Mouse (Mus musculus): ENCODE measurements at regions not wholly inside any gene's neighbourhood (a gene's known extent, or its start where the extent isn't known, plus 50 kb on each side); places are given as distances from the start of the nearest gene placed in this dataset.

DNA sequence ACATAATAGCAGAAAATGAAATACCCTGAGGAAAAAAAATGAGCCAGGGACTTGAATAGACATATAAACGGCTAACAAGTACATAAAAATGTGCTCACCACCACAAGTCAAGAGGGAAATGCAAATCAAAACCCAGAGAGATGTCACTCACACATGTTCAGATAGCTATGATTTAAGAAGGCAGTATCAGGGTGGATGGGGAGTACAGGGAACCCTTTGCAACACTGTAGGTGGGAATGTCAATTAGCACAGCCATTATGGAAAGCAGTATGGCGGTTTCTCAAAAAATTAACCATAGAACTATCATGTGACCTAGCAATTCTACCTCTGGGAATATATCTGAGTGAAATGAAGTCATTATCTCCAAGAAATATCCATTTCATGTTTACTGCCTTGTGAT lies 337.6 kb downstream of the Ttll7 start:
- Histone ChIP-seq H3K9me3 (ENCODE audit: low read length) (peaks cover 80% of the 10 kb centered on the region), H3K4me3 (replicated peaks; ENCODE audit: low read length) (no peak overlapping the region), H3K27me3 (ENCODE audit: insufficient read depth, low read length) (no peaks in the 10 kb centered on the region), H3K4me1 (replicated peaks; ENCODE audit: low read depth, low read length) (no peaks in the 10 kb centered on the region), H3K36me3 (ENCODE audit: insufficient read depth, low read length) (no peaks in the 10 kb centered on the region)
- TF ChIP-seq POU5F1 (IDR thresholded peaks at IDR 0.05; ENCODE audit: borderline replicate concordance, low read length): no peak
- no peak for TF ChIP-seq NANOG (IDR thresholded peaks at IDR 0.05; ENCODE audit: borderline replicate concordance, low read length)
- no peak for TF ChIP-seq CTCF (conservative IDR thresholded peaks at IDR 0.05; ENCODE audit: low read length)

DNA sequence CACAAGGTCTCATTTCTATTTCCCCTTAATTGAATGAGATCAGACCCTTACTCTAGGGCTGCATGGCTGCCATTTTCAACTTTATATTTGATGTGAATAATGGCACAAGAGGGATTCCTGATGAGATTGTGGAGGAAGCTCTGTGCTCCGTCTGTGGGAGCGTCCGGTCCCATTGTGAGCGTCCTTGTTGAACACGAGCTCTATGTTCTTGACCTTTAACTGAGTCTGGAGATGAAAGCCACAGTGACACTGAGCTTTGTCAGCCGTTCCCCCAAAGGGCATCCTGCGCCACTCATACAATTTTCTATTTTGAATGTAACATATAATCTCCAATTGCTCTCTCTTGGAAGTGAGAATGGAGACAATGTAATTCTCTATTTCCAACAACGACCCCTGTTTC lies 344.5 kb downstream of the Ttll7 start:
- Histone ChIP-seq H3K4me3 (replicated peaks; ENCODE audit: low read length) (no peak overlapping the region), H3K9me3 (ENCODE audit: low read length) (peaks cover 24% of the 10 kb centered on the region), H3K4me1 (replicated peaks; ENCODE audit: low read depth, low read length) (no peaks in the 10 kb centered on the region), H3K27me3 (ENCODE audit: insufficient read depth, low read length) (no peaks in the 10 kb centered on the region), H3K36me3 (ENCODE audit: insufficient read depth, low read length) (no peaks in the 10 kb centered on the region)
- TF ChIP-seq CTCF (conservative IDR thresholded peaks at IDR 0.05; ENCODE audit: low read length): no peak
- TF ChIP-seq POU5F1 (IDR thresholded peaks at IDR 0.05; ENCODE audit: borderline replicate concordance, low read length): no peak
- TF ChIP-seq NANOG (IDR thresholded peaks at IDR 0.05; ENCODE audit: borderline replicate concordance, low read length): no peak

DNA sequence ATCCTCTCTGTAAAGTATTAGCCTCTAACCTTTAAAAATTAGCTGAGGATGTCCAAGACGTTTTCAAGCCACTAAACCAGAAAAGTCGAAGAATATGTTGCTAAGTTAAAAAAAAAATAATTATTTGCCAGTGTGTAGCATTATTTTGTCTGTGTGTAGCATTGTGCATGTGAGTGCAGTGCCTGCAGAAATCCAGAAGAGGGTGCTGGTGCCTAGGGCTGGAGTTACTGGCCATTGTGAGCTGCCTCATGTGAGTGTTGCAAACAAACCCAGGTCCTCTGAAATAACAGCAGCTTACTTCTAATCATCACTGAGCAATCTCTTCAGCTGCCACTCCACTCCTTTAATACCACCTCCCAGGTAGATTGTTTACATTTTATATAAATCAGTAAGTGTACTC lies 345.0 kb downstream of the Ttll7 start:
- H3K36me3 ChIP-seq (ENCODE audit: insufficient read depth, low read length): no peaks in the 10 kb centered on the region
- H3K27me3 ChIP-seq (ENCODE audit: insufficient read depth, low read length): no peaks in the 10 kb centered on the region
- no peak overlapping the region for H3K4me3 ChIP-seq (replicated peaks; ENCODE audit: low read length)
- TF ChIP-seq CTCF (conservative IDR thresholded peaks at IDR 0.05; ENCODE audit: low read length) (peak; percentile 96), NANOG (IDR thresholded peaks at IDR 0.05; ENCODE audit: borderline replicate concordance, low read length) (no peak), POU5F1 (IDR thresholded peaks at IDR 0.05; ENCODE audit: borderline replicate concordance, low read length) (no peak)
- no peaks in the 10 kb centered on the region for H3K4me1 ChIP-seq (replicated peaks; ENCODE audit: low read depth, low read length)
- H3K9me3 ChIP-seq (ENCODE audit: low read length): peaks cover 18% of the 10 kb centered on the region

DNA sequence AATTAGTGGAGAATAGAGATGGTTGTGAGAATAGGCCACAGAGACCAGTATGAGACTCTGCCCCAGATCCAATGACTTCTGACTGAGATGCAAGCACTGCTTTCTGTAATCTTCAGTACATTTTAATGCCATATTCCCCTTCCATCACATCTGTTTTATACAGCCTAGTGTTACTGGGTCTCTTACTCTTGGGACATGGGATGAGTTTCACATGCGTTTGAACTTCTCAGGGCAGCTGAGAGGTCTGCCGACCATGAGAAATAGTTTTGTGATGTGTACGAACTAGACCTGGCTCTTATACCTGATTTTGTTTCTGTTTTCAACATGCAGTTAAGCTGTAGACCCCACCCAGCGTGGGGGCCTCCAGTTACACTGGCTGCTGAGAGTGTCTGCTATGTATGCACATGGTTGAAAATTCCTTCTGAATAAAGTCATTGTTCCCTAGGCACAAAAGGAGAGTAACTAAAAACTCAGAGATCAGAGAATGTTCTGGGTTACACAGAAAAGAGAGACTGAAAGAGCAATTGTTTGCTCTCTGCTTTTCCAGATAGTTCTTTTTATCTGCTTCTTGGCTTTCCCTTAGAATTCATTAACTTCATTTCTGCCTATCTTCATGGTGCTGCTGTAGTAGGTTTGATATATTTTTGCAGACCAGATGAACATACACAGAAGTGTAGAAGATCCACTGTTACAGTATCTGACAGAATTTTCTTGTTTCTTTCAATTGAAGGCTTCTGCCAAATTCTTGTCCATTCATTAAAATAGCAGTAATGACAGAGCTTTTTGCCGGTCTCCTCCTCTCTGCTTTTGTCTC lies 359.2 kb downstream of the Ttll7 start:
- Histone ChIP-seq H3K9me3 (ENCODE audit: low read length) (no peaks in the 10 kb centered on the region), H3K4me3 (replicated peaks; ENCODE audit: low read length) (no peak overlapping the region), H3K36me3 (ENCODE audit: insufficient read depth, low read length) (no peaks in the 10 kb centered on the region), H3K27me3 (ENCODE audit: insufficient read depth, low read length) (no peaks in the 10 kb centered on the region), H3K4me1 (replicated peaks; ENCODE audit: low read depth, low read length) (no peaks in the 10 kb centered on the region)
- TF ChIP-seq CTCF (conservative IDR thresholded peaks at IDR 0.05; ENCODE audit: low read length): no peak
- no peak for TF ChIP-seq POU5F1 (IDR thresholded peaks at IDR 0.05; ENCODE audit: borderline replicate concordance, low read length)
- TF ChIP-seq NANOG (IDR thresholded peaks at IDR 0.05; ENCODE audit: borderline replicate concordance, low read length): no peak

DNA sequence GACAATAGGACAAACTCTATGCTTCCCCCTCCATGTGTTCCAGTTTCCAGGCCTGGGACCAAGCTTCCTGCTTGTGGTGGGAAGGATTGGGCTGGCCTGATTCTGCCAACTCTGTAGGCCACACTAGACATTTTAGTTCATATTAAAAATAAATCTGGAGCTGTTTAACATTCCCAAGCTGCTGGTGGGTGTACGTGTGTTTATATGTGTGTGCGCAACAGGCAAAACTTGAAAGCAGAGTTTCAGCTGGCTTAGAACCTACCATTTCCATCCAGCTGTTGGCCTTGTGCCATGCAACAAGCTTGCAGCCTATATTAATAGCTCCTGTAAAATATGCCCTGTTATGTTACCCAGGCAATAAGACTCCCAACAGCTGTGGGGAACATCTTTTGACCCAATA lies 376.5 kb downstream of the Ttll7 start:
- no peaks in the 10 kb centered on the region for H3K9me3 ChIP-seq (ENCODE audit: low read length)
- H3K4me3 ChIP-seq (replicated peaks; ENCODE audit: low read length): no peak overlapping the region
- no peaks in the 10 kb centered on the region for H3K36me3 ChIP-seq (ENCODE audit: insufficient read depth, low read length)
- no peaks in the 10 kb centered on the region for H3K4me1 ChIP-seq (replicated peaks; ENCODE audit: low read depth, low read length)
- no peaks in the 10 kb centered on the region for H3K27me3 ChIP-seq (ENCODE audit: insufficient read depth, low read length)
- TF ChIP-seq POU5F1 (IDR thresholded peaks at IDR 0.05; ENCODE audit: borderline replicate concordance, low read length) (no peak), CTCF (conservative IDR thresholded peaks at IDR 0.05; ENCODE audit: low read length) (no peak), NANOG (IDR thresholded peaks at IDR 0.05; ENCODE audit: borderline replicate concordance, low read length) (no peak)

DNA sequence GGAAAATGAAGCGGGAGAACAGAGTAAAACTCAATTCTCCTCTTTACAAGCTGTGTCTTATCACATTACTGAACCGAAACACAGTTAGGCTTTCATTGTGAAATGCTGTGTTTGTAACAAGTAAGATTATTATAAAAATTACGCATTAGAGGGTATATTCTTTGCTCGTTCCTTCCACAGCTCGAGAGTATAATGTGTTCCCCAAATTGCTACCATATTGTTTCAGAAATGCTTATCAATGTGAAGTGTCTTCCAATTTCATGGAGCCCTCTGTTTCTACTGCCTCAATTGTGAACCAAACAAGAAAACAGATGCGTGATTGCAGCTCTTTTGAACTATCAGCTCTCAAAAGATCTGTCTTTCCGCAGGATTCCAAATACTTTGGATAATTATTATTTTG lies 378.4 kb downstream of the Ttll7 start:
- H3K4me3 ChIP-seq (replicated peaks; ENCODE audit: low read length): no peak overlapping the region
- no peaks in the 10 kb centered on the region for H3K27me3 ChIP-seq (ENCODE audit: insufficient read depth, low read length)
- TF ChIP-seq CTCF (conservative IDR thresholded peaks at IDR 0.05; ENCODE audit: low read length) (no peak), NANOG (IDR thresholded peaks at IDR 0.05; ENCODE audit: borderline replicate concordance, low read length) (no peak), POU5F1 (IDR thresholded peaks at IDR 0.05; ENCODE audit: borderline replicate concordance, low read length) (no peak)
- H3K36me3 ChIP-seq (ENCODE audit: insufficient read depth, low read length): no peaks in the 10 kb centered on the region
- H3K9me3 ChIP-seq (ENCODE audit: low read length): no peaks in the 10 kb centered on the region
- H3K4me1 ChIP-seq (replicated peaks; ENCODE audit: low read depth, low read length): no peaks in the 10 kb centered on the region

DNA sequence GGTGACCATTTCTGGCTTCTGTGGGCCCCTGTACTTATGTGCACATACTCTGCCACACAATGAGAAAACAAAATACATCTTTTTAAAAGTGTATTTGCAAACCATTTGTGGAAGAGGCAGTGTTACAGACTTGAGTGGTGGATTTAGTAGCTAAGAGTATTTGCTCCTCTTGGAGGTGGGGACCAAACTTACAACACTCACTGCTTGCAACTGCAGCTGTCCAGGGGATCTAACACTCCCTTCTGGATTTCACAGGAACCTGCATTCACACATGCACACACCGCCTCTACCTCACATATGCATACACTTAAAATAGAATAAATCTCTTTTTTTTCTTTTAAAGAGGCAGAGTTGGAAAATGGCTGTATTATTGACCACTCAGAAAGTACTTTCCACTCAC lies 386.2 kb downstream of the Ttll7 start:
- Histone ChIP-seq H3K9me3 (ENCODE audit: low read length) (no peaks in the 10 kb centered on the region), H3K36me3 (ENCODE audit: insufficient read depth, low read length) (no peaks in the 10 kb centered on the region), H3K27me3 (ENCODE audit: insufficient read depth, low read length) (no peaks in the 10 kb centered on the region), H3K4me1 (replicated peaks; ENCODE audit: low read depth, low read length) (no peaks in the 10 kb centered on the region), H3K4me3 (replicated peaks; ENCODE audit: low read length) (no peak overlapping the region)
- no peak for TF ChIP-seq NANOG (IDR thresholded peaks at IDR 0.05; ENCODE audit: borderline replicate concordance, low read length)
- no peak for TF ChIP-seq POU5F1 (IDR thresholded peaks at IDR 0.05; ENCODE audit: borderline replicate concordance, low read length)

DNA sequence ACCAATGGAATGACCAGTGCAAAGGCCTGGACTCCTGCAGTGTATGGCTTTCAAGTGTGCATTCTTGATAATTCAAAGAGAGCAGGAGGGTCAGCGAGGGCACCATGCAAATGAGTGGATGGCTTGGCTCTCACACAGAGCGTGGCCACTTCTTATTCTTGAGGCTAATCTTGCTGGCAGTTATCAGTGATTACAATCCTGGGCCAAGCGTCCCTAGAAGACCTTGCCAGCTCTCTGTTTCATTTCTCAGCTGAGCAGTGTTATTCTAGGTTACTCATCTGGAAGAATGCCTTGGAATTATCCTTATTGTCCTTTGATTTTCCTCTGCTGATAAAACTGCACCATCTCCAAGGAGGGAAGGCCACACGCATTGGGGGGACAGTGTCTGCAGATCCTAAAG lies 388.5 kb downstream of the Ttll7 start:
- no peak overlapping the region for H3K4me3 ChIP-seq (replicated peaks; ENCODE audit: low read length)
- H3K27me3 ChIP-seq (ENCODE audit: insufficient read depth, low read length): no peaks in the 10 kb centered on the region
- no peak for TF ChIP-seq NANOG (IDR thresholded peaks at IDR 0.05; ENCODE audit: borderline replicate concordance, low read length)
- no peak for TF ChIP-seq POU5F1 (IDR thresholded peaks at IDR 0.05; ENCODE audit: borderline replicate concordance, low read length)
- TF ChIP-seq CTCF (conservative IDR thresholded peaks at IDR 0.05; ENCODE audit: low read length): no peak
- H3K36me3 ChIP-seq (ENCODE audit: insufficient read depth, low read length): no peaks in the 10 kb centered on the region
- H3K9me3 ChIP-seq (ENCODE audit: low read length): no peaks in the 10 kb centered on the region
- H3K4me1 ChIP-seq (replicated peaks; ENCODE audit: low read depth, low read length): no peaks in the 10 kb centered on the region; the same call in 1 of the 2 replicates
